Mouse (Mus musculus) hindbrain, embryonic 13.5 days (tissue): ENCODE results near the gene Dolpp1. TPM values are rescaled to one million over a fixed set of nuclear protein-coding genes. Genes with fewer than 3 reads are reported as not detected.

Source experiments
- ATAC-seq: fragments of 200-750 bp; cut with Nextera tagmentation; 2 replicates; pipeline ENCODE4 v1.8.0; 2017; ENCODE audit warnings: moderate TSS enrichment; ENCODE audit not compliant: low FRiP score
- H3K27ac ChIP-seq: fragments of 300-500 bp; sonication (generic); 2 replicates; pipeline ENCODE4 v1.5.1; 2015; ENCODE audit warnings: inconsistent platforms, mild to moderate bottlenecking, moderate library complexity
- H3K27me3 ChIP-seq: fragments of 300-500 bp; sonication (generic); 2 replicates; pipeline ENCODE4 v1.6.1; 2015; ENCODE audit warnings: mild to moderate bottlenecking, inconsistent platforms
- H3K36me3 ChIP-seq: fragments of 300-500 bp; sonication (generic); 2 replicates; pipeline ENCODE4 v1.6.1; 2015; ENCODE audit warnings: mild to moderate bottlenecking, inconsistent platforms
- H3K4me1 ChIP-seq: fragments of 300-500 bp; sonication (generic); replicated peaks from 2 replicates; pipeline ENCODE4 v1.6.1; 2015; ENCODE audit warnings: inconsistent platforms
- H3K4me2 ChIP-seq: fragments of 300-500 bp; sonication (generic); 2 replicates; pipeline ENCODE4 v1.6.1; 2015; ENCODE audit warnings: inconsistent platforms, mild to moderate bottlenecking, moderate library complexity
- H3K4me3 ChIP-seq: fragments of 300-500 bp; sonication (generic); 2 replicates; pipeline ENCODE4 v1.5.1; 2015; ENCODE audit warnings: mild to moderate bottlenecking, inconsistent platforms
- H3K9ac ChIP-seq: fragments of 300-500 bp; sonication (generic); 2 replicates; pipeline ENCODE4 v1.6.1; 2015; ENCODE audit warnings: mild to moderate bottlenecking, inconsistent platforms
- H3K9me3 ChIP-seq: fragments of 300-500 bp; sonication (generic); 2 replicates; pipeline ENCODE4 v1.6.1; 2016; ENCODE audit warnings: inconsistent platforms
- WGBS: fragments of 180-500 bp; shearing (Covaris S2); methylation state at CpG from one replicate; pipeline ENCODE4 v1.1.7; 2015; 5-methylcytosine and 5-hydroxymethylcytosine counted together
- polyA plus RNA-seq: library from polyadenylated mRNA; unstranded; fragments of >200 nt; fragmentation: Nextera tagmentation; extraction: Ambion mirVana; gene quantifications from 2 replicates; pipeline ENCODE4 v1.2.1, GENCODE M21; 2015

Dolpp1 gene
- polyA plus RNA-seq, 1 experiment from 2014 or later: 51.2 TPM

- H3K36me3 ChIP-seq: peaks cover 3% of the 10 kb centered on the region; the same call in 1 of the 2 replicates
- no peaks in the 10 kb centered on the region for H3K9me3 ChIP-seq
- H3K27ac ChIP-seq: no peak overlapping the region
- peaks cover 45% of the 10 kb centered on the region for H3K4me1 ChIP-seq
- no peak for ATAC-seq
- 56% methylated on average over 10 of the region's 10 CpGs for WGBS
- no peak overlapping the region for H3K4me3 ChIP-seq
- H3K27me3 ChIP-seq: no peaks in the 10 kb centered on the region
- H3K4me2 ChIP-seq: no peak overlapping the region
- peak overlapping the region; percentile 39; the same call in 1 of the 2 replicates for H3K9ac ChIP-seq
These were observed 31.4 kb upstream of the Dolpp1 start for GRCm38 (mm10) chr2:30360626-30361025.

GRCm38 (mm10) chr2:30362865-30363264, 29.2 kb upstream of the Dolpp1 start:
- Histone ChIP-seq H3K36me3 (peaks cover 11% of the 10 kb centered on the region), H3K9ac (no peak overlapping the region), H3K27ac (no peak overlapping the region), H3K9me3 (no peaks in the 10 kb centered on the region), H3K4me2 (no peak overlapping the region), H3K4me3 (no peak overlapping the region), H3K4me1 (peaks cover 31% of the 10 kb centered on the region), H3K27me3 (no peaks in the 10 kb centered on the region)
- WGBS: 80% methylated on average over 5 of the region's 5 CpGs
- ATAC-seq: no peak

GRCm38 (mm10) chr2:30363773-30364650, 28.0 kb upstream of the Dolpp1 start, which contains the start of gene Miga2:
Gene Miga2 (plus strand): TSS chr2:30364233.
- Histone ChIP-seq H3K9ac (peak within 1 kb of the TSS; percentile 95), H3K9me3 (no peaks in the 10 kb centered on the region), H3K4me1 (peaks cover 21% of the 10 kb centered on the region), H3K4me2 (peak within 1 kb of the TSS; percentile 95), H3K27me3 (no peaks in the 10 kb centered on the region), H3K4me3 (peak within 1 kb of the TSS; percentile 65), H3K36me3 (peaks cover 22% of the 10 kb centered on the region), H3K27ac (peak within 1 kb of the TSS; percentile 84)
- WGBS: under 1% methylated on average over 54 of the region's 54 CpGs
- ATAC-seq: peak; percentile 99

GRCm38 (mm10) chr2:30365281-30366069, 26.6 kb upstream of the Dolpp1 start:
- peak overlapping the region; percentile 95 for H3K9ac ChIP-seq
- H3K36me3 ChIP-seq: peaks cover 37% of the 10 kb centered on the region
- no peaks in the 10 kb centered on the region for H3K27me3 ChIP-seq
- WGBS: 91% methylated on average over 2 of the region's 2 CpGs
- H3K27ac ChIP-seq: no peak overlapping the region
- H3K9me3 ChIP-seq: no peaks in the 10 kb centered on the region
- no peak for ATAC-seq
- H3K4me1 ChIP-seq: peaks cover 21% of the 10 kb centered on the region
- H3K4me2 ChIP-seq: peak overlapping the region; percentile 95
- peak overlapping the region; percentile 65 for H3K4me3 ChIP-seq

GRCm38 (mm10) chr2:30366203-30366602, 25.9 kb upstream of the Dolpp1 start:
- no peak for ATAC-seq
- Histone ChIP-seq H3K9me3 (no peaks in the 10 kb centered on the region), H3K36me3 (peaks cover 44% of the 10 kb centered on the region)

GRCm38 (mm10) chr2:30371544-30371943, 20.5 kb upstream of the Dolpp1 start:
- WGBS: 96% methylated on average over 8 of the region's 8 CpGs
- ATAC-seq: no peak

More at GRCm38 (mm10) chr2:30366203-30366602, 25.9 kb upstream of the Dolpp1 start:
- WGBS: 78% methylated on average over 5 of the region's 5 CpGs
- H3K9ac ChIP-seq: no peak overlapping the region
- H3K4me1 ChIP-seq: peaks cover 21% of the 10 kb centered on the region
- H3K27ac ChIP-seq: no peak overlapping the region
- H3K4me2 ChIP-seq: no peak overlapping the region
- no peaks in the 10 kb centered on the region for H3K27me3 ChIP-seq
- no peak overlapping the region for H3K4me3 ChIP-seq

GRCm38 (mm10) chr2:30372726-30373125, 19.3 kb upstream of the Dolpp1 start:
- WGBS: 96% methylated on average over 5 of the region's 5 CpGs
- no peak for ATAC-seq
- Histone ChIP-seq H3K27me3 (no peaks in the 10 kb centered on the region), H3K9ac (no peak overlapping the region), H3K4me2 (no peak overlapping the region), H3K4me1 (no peaks in the 10 kb centered on the region), H3K4me3 (no peak overlapping the region), H3K36me3 (peaks cover 95% of the 10 kb centered on the region), H3K27ac (no peak overlapping the region), H3K9me3 (no peaks in the 10 kb centered on the region)

More at GRCm38 (mm10) chr2:30371544-30371943, 20.5 kb upstream of the Dolpp1 start:
- H3K4me3 ChIP-seq: no peak overlapping the region
- H3K4me2 ChIP-seq: no peak overlapping the region
- peaks cover 93% of the 10 kb centered on the region for H3K36me3 ChIP-seq
- H3K4me1 ChIP-seq: 0 out of 2 replicates have a peak, but pooled peaks cover 3% of the 10 kb centered on the region
- H3K9ac ChIP-seq: no peak overlapping the region
- H3K27ac ChIP-seq: no peak overlapping the region
- no peaks in the 10 kb centered on the region for H3K27me3 ChIP-seq
- H3K9me3 ChIP-seq: no peaks in the 10 kb centered on the region

GRCm38 (mm10) chr2:30375893-30376292, 16.2 kb upstream of the Dolpp1 start:
- Histone ChIP-seq H3K9me3 (no peaks in the 10 kb centered on the region), H3K27ac (no peak overlapping the region), H3K36me3 (peaks cover 95% of the 10 kb centered on the region), H3K27me3 (no peaks in the 10 kb centered on the region), H3K4me2 (no peak overlapping the region), H3K4me3 (no peak overlapping the region), H3K4me1 (no peaks in the 10 kb centered on the region), H3K9ac (no peak overlapping the region)
- ATAC-seq: no peak
- 97% methylated on average over 10 of the region's 10 CpGs for WGBS

- Histone ChIP-seq H3K4me3 (no peak overlapping the region), H3K4me2 (no peak overlapping the region), H3K27me3 (no peaks in the 10 kb centered on the region), H3K36me3 (peaks cover 95% of the 10 kb centered on the region), H3K9ac (no peak overlapping the region), H3K4me1 (no peaks in the 10 kb centered on the region), H3K9me3 (no peaks in the 10 kb centered on the region), H3K27ac (no peak overlapping the region)
- no peak for ATAC-seq
- 88% methylated on average over 5 of the region's 5 CpGs for WGBS
These were observed 14.3 kb upstream of the Dolpp1 start for GRCm38 (mm10) chr2:30377721-30378120.

GRCm38 (mm10) chr2:30379307-30379706, 12.7 kb upstream of the Dolpp1 start:
- Histone ChIP-seq H3K4me3 (no peak overlapping the region), H3K9ac (no peak overlapping the region), H3K4me2 (no peak overlapping the region), H3K9me3 (no peaks in the 10 kb centered on the region), H3K4me1 (no peaks in the 10 kb centered on the region), H3K27ac (no peak overlapping the region), H3K27me3 (no peaks in the 10 kb centered on the region), H3K36me3 (peaks cover 97% of the 10 kb centered on the region)
- ATAC-seq: no peak
- 90% methylated on average over 7 of the region's 7 CpGs for whole genome bisulfite sequencing

- H3K4me3 ChIP-seq: no peak overlapping the region
These were observed 11.3 kb upstream of the Dolpp1 start for GRCm38 (mm10) chr2:30380564-30381376.

GRCm38 (mm10) chr2:30381377-30381725, 10.7 kb upstream of the Dolpp1 start:
- peaks cover 98% of the 10 kb centered on the region for H3K36me3 ChIP-seq

More at GRCm38 (mm10) chr2:30380564-30381376, 11.3 kb upstream of the Dolpp1 start:
- Histone ChIP-seq H3K27me3 (no peaks in the 10 kb centered on the region), H3K4me2 (no peak overlapping the region), H3K27ac (no peak overlapping the region), H3K9ac (no peak overlapping the region), H3K36me3 (peaks cover 100% of the 10 kb centered on the region), H3K4me1 (no peaks in the 10 kb centered on the region), H3K9me3 (no peaks in the 10 kb centered on the region)
- WGBS: 91% methylated on average over 10 of the region's 10 CpGs
- no peak for ATAC-seq

More at GRCm38 (mm10) chr2:30381377-30381725, 10.7 kb upstream of the Dolpp1 start:
- no peak overlapping the region for H3K27ac ChIP-seq
- no peaks in the 10 kb centered on the region for H3K27me3 ChIP-seq
- H3K4me3 ChIP-seq: no peak overlapping the region
- H3K4me1 ChIP-seq: no peaks in the 10 kb centered on the region
- H3K9ac ChIP-seq: no peak overlapping the region
- whole genome bisulfite sequencing: 96% methylated on average over 4 of the region's 4 CpGs
- no peaks in the 10 kb centered on the region for H3K9me3 ChIP-seq
- no peak overlapping the region for H3K4me2 ChIP-seq
- no peak for ATAC-seq
